Mouse (Mus musculus) heart, adult 2 months (tissue): Measurements from ENCODE around the gene Phactr1. TPM values are rescaled to one million over a fixed set of nuclear protein-coding genes. Genes with fewer than 3 reads are reported as not detected.
A peak's percentile ranks its signal among the peaks of the same experiment; 100 is the strongest.

Experiments
- DNase-seq, 2 experiments: peaks; one replicate each; pipeline ENCODE4 v3.0.0; 2021
- H3K27ac ChIP-seq: fragments of 200-600 bp; 2 replicates; pipeline ENCODE4 v1.8.1; 2022
- H3K27me3 ChIP-seq: fragments of 200-500 bp; 2 replicates; pipeline ENCODE4 v1.6.1; 2012; ENCODE audit warnings: mild to moderate bottlenecking, low read length, inconsistent platforms, mixed read lengths; ENCODE audit not compliant: control insufficient read depth, insufficient read depth
- H3K36me3 ChIP-seq: fragments of 200-500 bp; 2 replicates; pipeline ENCODE4 v1.6.1; 2012; ENCODE audit warnings: low read length, inconsistent platforms; ENCODE audit not compliant: control insufficient read depth, insufficient read depth
- H3K4me1 ChIP-seq: fragments of 200-500 bp; 2 replicates; pipeline ENCODE4 v1.6.1; 2011; ENCODE audit warnings: low read length; ENCODE audit not compliant: control insufficient read depth, insufficient read depth
- H3K4me3 ChIP-seq: fragments of 200-600 bp; 2 replicates; pipeline ENCODE4 v1.8.1; 2022
- H3K79me2 ChIP-seq: fragments of 200-500 bp; replicated peaks from 2 replicates; pipeline ENCODE4 v1.6.1; 2012; ENCODE audit warnings: mild to moderate bottlenecking, inconsistent platforms, low read length, moderate library complexity, mixed read lengths; ENCODE audit not compliant: control insufficient read depth, insufficient read depth
- H3K9ac ChIP-seq: fragments of 200-500 bp; 2 replicates; pipeline ENCODE4 v1.6.1; 2012; ENCODE audit warnings: low read depth, mild to moderate bottlenecking, control low read depth, inconsistent platforms, low read length, mixed read lengths
- CTCF ChIP-seq: fragments of 200-600 bp; IDR thresholded peaks from 2 replicates; pipeline ENCODE4 v1.8.1; 2022; ENCODE audit warnings: antibody characterized with exemption, mild to moderate bottlenecking, moderate library complexity
- EP300 ChIP-seq: fragments of 200-500 bp; IDR thresholded peaks from 2 replicates; pipeline ENCODE4 v1.6.1; 2011; ENCODE audit warnings: low read depth, low read length, control low read depth; ENCODE audit not compliant: insufficient read depth
- POLR2A ChIP-seq: fragments of 200-500 bp; IDR thresholded peaks from 2 replicates; pipeline ENCODE4 v1.6.1; 2011; ENCODE audit warnings: mild to moderate bottlenecking, low read depth, low read length, control low read depth; ENCODE audit not compliant: insufficient read depth
- WGBS: fragments of 180-500 bp; shearing (Covaris S2); methylation state at CpG from one replicate; pipeline ENCODE4 v1.1.7; 2018; 5-methylcytosine and 5-hydroxymethylcytosine counted together
- intact Hi-C: fragments of 180-260 bp; cut with DNase I; formaldehyde crosslinking; loops from one replicate; pipeline ENCODE4 v1.15.1; 2025
- polyA plus RNA-seq: library from polyadenylated mRNA; depleted of rRNA; stranded (reverse); fragments of >200 nt; gene quantifications from 2 replicates; pipeline ENCODE4 v1.2.3, GENCODE M21; 2012
- total RNA-seq, 2 experiments: library from RNA; stranded (reverse); gene quantifications; 2 replicates each; pipeline ENCODE4 v1.2.3; 2021

The Phactr1 gene
- total and polyA plus RNA-seq, 3 experiments: 3.0 to 5.5 (median 4.6) TPM

DNA sequence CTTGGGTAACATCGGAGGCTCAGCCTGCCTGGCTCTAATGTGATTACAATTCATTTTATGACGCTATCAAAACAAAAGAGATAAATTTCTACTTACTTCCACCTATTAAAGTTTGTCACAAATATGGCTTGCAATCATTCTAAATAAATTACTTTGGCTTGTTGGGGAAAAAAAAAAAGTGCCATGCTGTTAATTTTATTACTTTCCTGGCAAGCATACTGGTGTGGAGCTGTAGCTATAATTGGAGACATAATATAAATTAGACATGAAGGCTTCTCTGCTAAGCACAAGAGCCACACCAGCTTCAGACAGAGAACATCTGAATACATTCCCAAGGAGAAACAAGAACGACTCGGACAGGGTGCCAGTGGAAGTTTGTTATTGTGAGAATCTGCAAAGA lies 315.8 kb downstream of the Phactr1 start:
- Histone ChIP-seq H3K4me3 (no peak overlapping the region), H3K27me3 (no peaks in the 10 kb centered on the region), H3K36me3 (no peaks in the 10 kb centered on the region), H3K4me1 (no peaks in the 10 kb centered on the region; the same call in 1 of the 2 replicates), H3K27ac (no peak overlapping the region), H3K79me2 (no peaks in the 10 kb centered on the region), H3K9ac (no peak overlapping the region)
- 76% methylated on average over 4 of the region's 4 CpGs for WGBS
- intact Hi-C loops: no loop called here
- TF ChIP-seq POLR2A: no peak
- no peak for DNase-seq

DNA sequence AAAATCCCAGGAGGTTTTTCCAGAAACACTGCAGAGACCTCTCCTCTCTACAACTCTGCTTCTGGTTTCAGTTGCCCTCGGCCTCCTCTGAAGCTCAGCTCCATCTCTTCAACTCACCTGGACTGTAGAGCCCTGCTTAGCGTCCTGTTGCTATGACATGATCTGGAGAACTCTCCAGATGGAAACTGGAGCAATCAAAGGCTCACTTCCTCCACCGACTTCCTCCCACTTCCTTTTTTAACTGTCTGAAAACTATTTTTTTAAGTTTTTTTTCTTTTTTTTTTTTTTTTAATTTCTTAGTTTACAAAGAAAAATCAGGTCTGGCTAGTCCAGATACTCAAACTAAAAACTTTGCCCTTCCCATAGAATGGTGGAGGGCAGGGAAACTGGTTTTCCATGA lies 318.9 kb downstream of the Phactr1 start:
- Histone ChIP-seq H3K36me3 (no peaks in the 10 kb centered on the region), H3K9ac (no peak overlapping the region), H3K27me3 (no peaks in the 10 kb centered on the region), H3K4me3 (no peak overlapping the region), H3K27ac (no peak overlapping the region), H3K79me2 (no peaks in the 10 kb centered on the region), H3K4me1 (no peaks in the 10 kb centered on the region; the same call in 1 of the 2 replicates)
- 63% methylated on average over 3 of the region's 3 CpGs for WGBS
- DNase-seq: no peak
- TF ChIP-seq EP300 (no peak), CTCF (no peak), POLR2A (no peak)
- intact Hi-C loops: no loop called here

DNA sequence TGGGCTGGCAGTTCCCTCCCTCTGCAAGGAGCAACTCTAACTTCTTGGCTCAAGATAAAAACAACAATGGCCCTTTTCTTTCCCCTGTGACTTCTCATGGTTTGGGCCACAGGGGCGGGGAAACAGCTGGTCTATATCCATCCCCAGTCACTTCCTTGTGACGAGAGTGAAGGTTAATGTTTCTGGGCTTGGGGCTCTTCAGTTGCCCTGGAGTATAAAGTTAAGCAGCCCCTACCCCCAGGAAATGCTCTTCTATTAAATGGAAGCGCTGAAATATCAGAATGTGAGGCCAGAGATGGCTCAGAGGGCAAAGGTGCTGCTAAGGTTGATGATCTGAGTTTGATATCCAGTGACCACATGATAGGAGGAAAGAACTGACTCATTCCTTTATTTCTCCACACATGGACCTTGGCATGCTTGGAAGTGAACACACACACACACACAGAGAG lies 324.7 kb downstream of the Phactr1 start:
- no peak overlapping the region for H3K9ac ChIP-seq
- TF ChIP-seq POLR2A: no peak
- no peak for TF ChIP-seq CTCF
- no peak for TF ChIP-seq EP300
- no peaks in the 10 kb centered on the region for H3K27me3 ChIP-seq
- peak in 1 of 2 experiments; percentile 30 for DNase-seq
- intact Hi-C loops: loop anchor here (10.0 kb wide), 1 partner anchor 90 kb away; no protein-coding TSS in a partner anchor
- WGBS: 29% methylated on average over 3 of the region's 3 CpGs
- H3K36me3 ChIP-seq: peaks cover 7% of the 10 kb centered on the region
- H3K4me3 ChIP-seq: no peak overlapping the region
- H3K27ac ChIP-seq: no peak overlapping the region
- H3K4me1 ChIP-seq: peaks cover 3% of the 10 kb centered on the region
- no peaks in the 10 kb centered on the region for H3K79me2 ChIP-seq

DNA sequence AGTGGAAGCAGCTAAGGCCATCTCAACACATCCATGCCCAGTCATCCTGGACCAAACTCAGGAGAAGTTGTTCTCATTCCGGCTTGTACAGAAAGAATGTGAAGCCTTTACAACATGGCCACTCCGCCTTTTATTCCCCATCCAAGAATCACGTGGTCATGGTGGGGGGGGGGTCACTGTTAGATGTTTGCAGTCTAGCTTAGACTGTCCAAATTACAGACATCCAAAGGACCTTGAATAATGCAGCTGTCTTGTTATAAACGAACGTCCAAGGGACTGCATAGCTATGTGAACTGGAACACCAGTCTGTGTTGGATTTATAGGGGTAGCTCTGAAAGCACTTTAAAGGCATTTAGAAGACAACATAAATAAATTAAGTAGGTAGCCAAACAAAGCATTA lies 328.0 kb downstream of the Phactr1 start:
- intact Hi-C loops: loop anchor here (10.0 kb wide), 1 partner anchor 94 kb away; no protein-coding TSS in a partner anchor
- H3K79me2 ChIP-seq: no peaks in the 10 kb centered on the region
- DNase-seq: no peak
- H3K27ac ChIP-seq: no peak overlapping the region
- no peak overlapping the region for H3K9ac ChIP-seq
- H3K4me3 ChIP-seq: no peak overlapping the region
- 80% methylated on average over 5 of the region's 5 CpGs for WGBS
- H3K36me3 ChIP-seq: peaks cover 7% of the 10 kb centered on the region
- no peaks in the 10 kb centered on the region for H3K27me3 ChIP-seq
- no peak for TF ChIP-seq EP300
- TF ChIP-seq POLR2A: no peak
- TF ChIP-seq CTCF: no peak
- peaks cover 5% of the 10 kb centered on the region for H3K4me1 ChIP-seq

DNA sequence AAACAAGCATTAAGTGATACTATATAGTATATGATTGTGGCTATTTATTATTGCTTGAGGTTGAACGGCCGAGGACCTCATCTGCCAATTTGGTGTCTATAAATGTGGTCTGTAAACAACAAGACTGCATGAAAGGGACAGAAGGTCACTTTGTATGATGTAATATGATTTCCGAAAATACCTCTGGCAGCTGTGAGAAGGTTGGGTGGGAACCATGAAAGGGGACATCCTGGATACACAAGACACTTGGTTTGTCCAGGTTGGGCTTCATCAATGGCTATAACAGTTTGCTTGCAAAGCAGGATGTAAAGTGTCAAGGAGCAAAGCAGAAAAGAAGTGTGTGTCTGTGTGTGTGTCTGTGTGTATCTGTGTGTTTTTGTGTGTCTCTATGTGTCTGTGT lies 329.2 kb downstream of the Phactr1 start:
- Histone ChIP-seq H3K4me1 (peaks cover 5% of the 10 kb centered on the region), H3K36me3 (peaks cover 7% of the 10 kb centered on the region), H3K9ac (no peak overlapping the region), H3K27me3 (no peaks in the 10 kb centered on the region), H3K79me2 (no peaks in the 10 kb centered on the region), H3K27ac (peak overlapping the region; percentile 42), H3K4me3 (no peak overlapping the region)
- 37% methylated on average over 3 of the region's 3 CpGs for WGBS
- TF ChIP-seq POLR2A (no peak), EP300 (no peak)
- no peak for DNase-seq
- intact Hi-C loops: loop anchor here (10.0 kb wide), 1 partner anchor 95 kb away; no protein-coding TSS in a partner anchor

DNA sequence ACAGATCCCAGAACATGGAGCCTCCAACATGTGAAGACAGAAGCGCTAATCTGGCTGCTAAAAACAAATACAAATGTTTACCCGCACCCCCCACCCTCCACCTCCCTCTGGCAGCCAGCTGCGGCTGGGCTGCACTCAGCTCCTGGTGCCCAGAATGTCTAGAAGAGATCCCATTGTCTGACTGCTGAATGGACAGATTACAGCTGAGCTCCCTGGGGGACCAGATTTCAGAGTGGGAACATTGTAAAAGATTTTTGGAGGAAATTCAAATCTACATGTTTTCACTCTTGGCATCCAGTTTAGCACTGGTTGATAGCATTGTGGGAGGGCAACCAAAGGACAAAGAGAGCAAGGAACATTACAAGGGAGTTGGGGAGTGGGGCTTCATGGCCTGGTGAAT lies 331.1 kb downstream of the Phactr1 start:
- H3K36me3 ChIP-seq: peaks cover 7% of the 10 kb centered on the region
- WGBS: 26% methylated on average over 3 of the region's 3 CpGs
- H3K9ac ChIP-seq: no peak overlapping the region
- H3K4me1 ChIP-seq: peaks cover 3% of the 10 kb centered on the region
- no peaks in the 10 kb centered on the region for H3K27me3 ChIP-seq
- H3K4me3 ChIP-seq: no peak overlapping the region
- intact Hi-C loops: no loop called here
- DNase-seq: no peak
- H3K79me2 ChIP-seq: no peaks in the 10 kb centered on the region
- H3K27ac ChIP-seq: no peak overlapping the region
- TF ChIP-seq POLR2A (no peak), CTCF (no peak), EP300 (no peak)

DNA sequence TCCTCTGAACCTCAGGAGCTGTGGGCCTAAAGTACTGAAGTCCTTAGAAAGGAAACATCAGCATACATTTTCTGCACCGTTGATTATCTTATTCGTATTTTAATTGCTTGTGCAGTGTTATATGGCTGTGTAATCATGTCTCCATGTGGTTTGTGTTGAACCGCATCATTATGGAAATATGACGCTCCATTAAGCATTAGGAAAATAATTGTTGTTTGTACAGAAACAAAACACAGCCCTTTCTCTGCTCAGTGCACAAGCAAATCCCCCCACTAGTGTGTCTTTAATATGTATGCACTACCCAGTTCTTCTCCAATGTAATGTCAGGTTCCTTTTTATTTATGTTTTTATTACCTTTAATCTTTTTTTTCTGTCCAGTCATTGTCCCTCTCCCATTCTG lies 333.6 kb downstream of the Phactr1 start:
- DNase-seq: no peak
- 93% methylated on average over 4 of the region's 4 CpGs for WGBS
- no peaks in the 10 kb centered on the region for H3K79me2 ChIP-seq
- H3K4me1 ChIP-seq: peaks cover 3% of the 10 kb centered on the region
- peaks cover 7% of the 10 kb centered on the region for H3K36me3 ChIP-seq
- TF ChIP-seq POLR2A (no peak), CTCF (no peak), EP300 (no peak)
- H3K4me3 ChIP-seq: no peak overlapping the region
- intact Hi-C loops: no loop called here
- H3K27ac ChIP-seq: no peak overlapping the region
- H3K9ac ChIP-seq: no peak overlapping the region
- no peaks in the 10 kb centered on the region for H3K27me3 ChIP-seq
